Mouse (Mus musculus): ENCODE data around the gene Dstyk.
A peak's percentile ranks its signal among the peaks of the same experiment; 100 is the strongest.

The Dstyk gene

DNA sequence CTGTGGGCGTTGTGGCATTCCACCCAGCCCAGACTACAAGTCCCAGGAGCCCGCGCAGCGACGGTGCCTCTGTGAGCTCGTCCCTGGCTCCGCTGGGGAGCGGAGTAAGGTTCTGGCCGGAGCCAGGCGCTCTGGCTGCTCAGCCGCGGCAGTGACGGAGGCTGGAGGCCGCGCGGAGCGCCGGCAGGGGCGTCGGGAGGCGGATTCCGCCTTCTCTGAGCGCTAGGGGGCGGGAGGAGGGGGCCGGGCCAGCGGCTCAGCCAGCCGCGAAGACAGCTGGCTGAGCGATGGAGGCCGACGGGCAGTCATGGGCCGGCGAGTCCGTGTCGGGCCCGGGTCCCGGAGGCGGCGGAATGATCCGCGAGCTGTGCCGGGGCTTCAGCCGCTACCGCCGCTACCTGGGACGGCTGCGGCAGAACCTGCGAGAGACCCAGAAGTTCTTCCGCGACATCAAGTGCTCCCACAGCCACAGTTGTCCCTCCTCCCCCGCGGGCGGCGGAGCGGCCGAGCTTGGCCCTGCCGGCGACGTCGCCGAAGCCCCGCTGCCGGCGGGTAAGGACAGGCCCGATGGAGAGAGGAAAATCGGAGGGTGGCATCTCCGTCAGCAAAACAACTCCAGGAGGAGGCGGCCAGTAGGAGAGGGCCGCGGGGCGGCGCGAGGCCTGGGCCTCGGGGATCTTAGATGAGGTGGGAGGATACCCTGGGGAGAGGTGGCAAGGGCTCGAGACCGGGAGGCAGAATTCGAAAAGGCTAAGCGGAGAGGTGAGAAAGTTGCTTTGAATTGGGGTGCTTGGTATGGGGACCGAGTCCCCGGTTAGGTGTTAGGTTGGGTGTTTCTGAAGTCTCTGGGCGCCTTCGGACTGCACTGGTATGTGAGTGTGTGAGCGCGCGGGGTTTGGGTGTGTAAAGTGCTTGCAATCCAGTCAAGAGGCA, at the start of gene Dstyk:
Gene Dstyk, plus strand, starts transcription at position 237 of the 933 bp plus-strand sequence.
- peak; percentile 83 to 86 for DNase-seq

GRCm38 (mm10) chr1:132367692-132368506, 49.5 kb upstream of the Dstyk start:
- DNase-seq, result peak; percentile 60 to 62

- no peak for DNase-seq
Observed at GRCm38 (mm10) chr1:132370681-132371173, 46.6 kb upstream of the Dstyk start.

DNA sequence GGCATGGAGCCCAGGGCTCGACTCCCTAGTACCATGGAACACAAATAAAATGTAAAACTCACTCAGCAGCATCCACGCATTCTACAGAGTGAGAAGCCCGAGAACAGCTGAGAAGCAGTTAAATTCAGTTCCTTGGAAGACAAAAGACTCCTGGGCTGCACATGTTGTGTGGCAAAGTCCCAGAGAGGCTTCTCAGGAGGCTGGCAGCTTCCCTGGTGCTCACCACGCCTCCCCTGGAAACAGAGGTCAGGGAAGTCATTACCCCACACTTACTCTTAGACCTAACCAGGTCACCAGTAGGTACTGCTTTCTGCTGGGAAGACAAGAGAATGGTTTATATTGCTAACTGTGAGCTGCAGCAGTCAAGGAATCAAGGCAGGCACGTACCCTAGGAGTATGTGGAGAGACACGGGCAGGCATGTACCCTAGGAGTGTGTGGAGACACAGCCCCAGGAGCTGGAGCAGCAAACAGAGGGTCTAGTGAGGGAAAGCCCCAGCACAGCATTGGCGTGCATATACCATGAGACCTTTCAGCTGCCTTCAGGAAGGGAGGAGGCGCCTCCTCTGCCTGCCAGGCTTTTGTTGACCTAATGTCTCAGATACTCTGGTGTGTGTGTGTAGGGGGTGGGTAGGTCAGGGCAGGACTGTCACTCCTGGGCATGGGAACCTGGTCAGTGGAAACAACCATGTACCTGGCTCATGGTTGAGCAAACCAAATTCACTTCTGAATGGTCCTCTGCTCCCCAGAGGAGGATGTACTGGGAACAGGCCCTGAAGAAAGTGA, 45.9 kb upstream of the Dstyk start:
- DNase-seq, result no peak

DNA sequence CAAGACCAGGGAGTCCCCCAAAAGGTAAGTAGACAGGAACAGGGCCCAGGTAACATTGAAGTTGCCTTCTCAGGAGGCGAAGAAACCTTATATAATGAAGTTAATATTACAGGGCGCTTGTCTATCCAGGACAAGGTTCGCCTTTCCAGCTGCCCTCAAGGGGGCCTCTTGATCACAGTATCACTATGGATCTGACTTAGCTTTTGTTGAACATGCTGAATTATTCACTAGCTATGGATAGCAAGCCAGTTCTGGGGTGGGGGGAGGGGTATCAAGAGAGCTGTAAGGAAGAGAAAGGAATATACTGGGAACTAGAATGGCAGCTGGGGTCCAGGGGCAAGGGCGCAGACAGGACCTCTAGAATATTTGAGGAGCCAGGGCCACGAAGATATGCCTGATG, 45.0 kb upstream of the Dstyk start:
- no peak for DNase-seq

DNA sequence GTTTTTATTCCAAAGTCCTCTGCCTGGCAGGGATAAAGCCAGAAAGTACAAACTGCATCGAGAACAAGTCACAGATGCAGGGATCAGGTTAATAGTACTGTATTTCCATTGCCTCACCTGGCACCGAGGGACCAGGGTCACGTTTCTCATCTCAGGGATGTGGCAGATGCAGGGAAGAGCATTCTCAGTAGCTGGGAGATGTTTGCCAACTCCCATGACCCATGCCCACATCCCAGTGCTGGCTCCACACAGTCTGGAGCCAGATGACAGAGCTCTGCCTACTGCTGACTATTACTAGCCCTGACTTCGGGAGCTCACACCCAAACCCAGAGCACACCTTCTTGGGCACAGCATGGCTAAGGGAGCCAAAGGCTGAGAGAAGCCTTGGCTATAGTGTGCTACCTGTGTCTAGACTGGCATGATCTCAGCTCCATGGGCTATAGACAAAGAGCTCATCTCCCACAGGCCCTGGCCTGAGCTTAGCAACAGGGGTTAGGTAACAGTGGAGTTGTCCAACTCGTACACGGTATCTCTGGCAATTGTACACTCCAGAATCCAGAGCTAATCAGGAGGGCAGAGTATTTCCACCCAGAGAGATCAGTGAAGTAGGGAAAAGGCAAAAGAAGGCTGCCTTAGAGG, 44.3 kb upstream of the Dstyk start:
- no peak for DNase-seq

DNA sequence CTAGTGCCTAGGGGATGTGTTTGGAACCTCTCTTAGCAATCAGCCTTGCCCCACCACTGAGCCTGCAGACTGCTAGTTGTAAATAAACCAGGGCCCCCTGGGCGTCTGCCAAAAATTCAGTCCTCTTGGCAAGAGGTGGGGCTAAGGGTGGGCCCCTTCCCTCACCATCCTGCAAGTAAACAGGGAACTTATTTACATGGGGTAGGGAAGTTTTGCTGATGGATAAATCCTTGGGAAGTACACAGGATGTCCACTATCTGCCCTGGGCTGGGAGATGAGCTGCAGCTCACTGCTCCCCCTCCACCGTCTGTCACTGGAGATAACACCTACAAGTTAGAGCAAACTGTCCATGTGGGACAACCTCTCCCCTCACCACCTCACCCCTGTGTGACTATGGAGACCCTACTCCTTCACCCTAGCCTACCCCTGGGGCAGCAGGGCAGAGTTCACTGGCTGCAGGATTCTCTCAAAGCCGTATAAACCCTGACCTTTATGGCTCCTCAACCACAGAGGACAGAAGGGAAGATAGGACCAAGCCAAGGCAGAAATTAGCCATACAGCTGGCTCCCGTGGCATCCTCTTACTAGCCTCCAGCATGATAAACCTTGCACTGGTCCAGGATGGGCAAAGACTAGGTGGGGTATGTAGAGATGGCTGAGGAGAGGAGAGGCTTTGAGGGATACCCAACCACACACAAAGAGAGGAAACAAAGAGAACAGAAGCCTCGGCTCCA, 43.0 kb upstream of the Dstyk start:
- no peak for DNase-seq

DNA sequence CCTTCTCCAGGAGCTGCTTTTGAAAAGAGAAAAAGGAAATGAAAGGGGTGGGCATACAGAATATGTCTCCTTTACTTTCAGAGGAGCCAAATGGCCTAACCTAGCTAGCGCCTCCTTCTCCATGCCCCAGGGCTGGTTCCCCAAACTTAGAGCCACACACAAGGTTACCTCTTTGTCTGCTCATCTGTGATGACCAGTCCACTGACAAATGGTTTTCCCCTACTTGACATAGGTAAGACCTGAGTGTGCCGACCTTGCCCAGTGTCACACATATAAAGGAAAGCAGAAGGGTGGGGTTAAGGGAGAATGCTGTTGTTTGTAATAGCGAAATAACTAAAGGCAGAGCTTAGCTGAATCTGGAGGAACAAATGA, 42.5 kb upstream of the Dstyk start:
- DNase-seq, result no peak

GRCm38 (mm10) chr1:132375256-132375655, 42.1 kb upstream of the Dstyk start:
- DNase-seq, result no peak

DNA sequence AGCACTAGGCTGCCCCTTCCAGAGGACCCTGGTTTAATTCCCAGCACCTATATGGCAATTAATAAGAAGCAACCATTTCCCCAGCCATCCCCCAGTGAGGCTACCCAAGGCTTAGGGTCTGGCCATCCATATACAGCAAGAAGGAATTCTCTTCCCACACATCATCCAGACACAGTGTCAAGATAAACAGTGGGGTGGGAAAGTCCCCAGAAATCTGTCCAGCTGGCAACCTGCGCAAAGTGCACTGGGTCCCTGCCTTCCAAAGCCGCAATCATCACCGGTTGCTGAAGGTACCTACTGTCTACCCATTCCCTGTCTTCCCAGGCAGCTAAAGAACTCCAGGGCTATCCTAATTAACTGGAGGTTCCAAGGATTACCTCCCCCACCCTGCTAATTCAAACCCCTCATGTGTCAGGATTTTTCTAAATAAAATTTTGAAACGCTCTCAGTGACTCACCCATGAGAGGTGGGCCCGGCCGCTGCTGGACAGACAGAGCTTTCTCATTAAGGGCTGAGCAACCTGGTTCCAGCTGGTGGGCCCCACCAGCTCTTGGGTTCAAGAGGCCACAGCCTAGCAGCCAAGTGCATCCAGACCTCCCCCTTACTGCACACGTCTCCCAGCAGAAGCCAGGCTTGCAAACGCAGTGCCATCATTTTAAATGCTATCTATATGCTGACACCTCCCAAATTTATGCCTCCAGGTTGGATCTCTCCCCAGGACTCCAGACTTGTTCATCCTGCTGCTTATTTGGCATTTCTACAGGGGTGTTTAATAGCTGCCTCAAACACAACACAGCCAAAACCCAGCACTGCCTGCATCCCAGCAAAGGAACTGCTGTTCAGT, 40.9 kb upstream of the Dstyk start:
- no peak for DNase-seq

DNA sequence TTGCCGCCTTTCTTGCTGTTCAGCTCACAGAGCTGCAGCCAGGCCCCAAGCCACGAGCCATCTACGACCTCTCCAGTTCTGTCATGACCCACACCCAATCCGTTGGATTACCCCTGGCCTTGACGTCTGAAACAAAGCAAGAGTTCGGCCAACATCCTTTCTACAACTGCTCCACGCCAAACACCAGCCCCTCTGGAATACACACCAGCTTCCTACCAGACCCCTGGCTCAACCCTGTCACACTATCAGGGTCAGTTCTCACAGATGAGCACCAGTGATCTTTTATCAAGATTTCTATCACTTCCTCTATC, 40.3 kb upstream of the Dstyk start:
- DNase-seq, result no peak

DNA sequence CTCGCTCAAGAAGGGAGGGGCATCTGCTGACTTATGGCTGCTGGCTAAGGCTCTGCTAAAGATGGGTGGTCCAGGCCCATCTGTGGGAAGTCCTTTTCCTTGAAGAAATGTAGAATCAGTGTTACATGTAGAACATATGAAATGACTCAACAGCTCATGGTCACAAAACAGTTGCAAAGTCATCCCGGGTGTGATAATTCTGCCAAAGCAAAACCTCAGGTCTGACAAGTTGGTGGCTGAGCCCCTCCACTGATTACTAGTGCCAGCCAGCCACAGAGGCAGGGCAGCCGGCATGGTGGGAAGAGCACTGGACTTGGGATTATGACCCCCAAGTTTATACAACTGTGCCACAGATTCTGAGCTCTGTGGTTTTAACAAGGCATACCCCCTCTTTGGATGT, 39.5 kb upstream of the Dstyk start:
- DNase-seq, result no peak

DNA sequence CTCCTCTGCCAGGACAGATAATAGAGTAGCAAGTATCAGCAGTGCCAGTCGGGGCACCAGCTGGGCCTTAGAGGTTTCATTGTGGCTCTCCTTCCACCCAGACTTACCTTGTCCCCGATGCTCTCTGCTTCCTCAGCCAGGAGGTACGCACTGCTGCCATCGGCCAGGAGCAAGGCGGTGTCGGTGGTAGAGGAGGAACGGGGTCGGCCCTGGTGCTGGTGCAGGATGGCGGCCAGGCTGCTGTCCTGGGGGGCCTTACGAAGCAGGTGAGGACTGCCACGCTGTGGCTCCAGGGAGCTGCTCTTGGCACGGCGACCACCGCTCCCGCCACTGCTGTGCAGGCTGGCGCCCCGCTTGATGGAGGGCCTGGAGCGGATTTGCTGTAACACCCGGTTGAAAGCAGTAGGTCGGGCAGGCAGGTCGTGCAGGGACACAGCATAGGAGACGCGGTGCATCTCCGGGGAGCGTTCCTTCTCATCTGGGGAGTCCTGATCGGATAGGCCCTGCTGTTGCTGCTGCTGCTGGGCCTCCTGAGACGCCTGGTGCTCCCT, 36.7 kb upstream of the Dstyk start:
- DNase-seq, result no peak

DNA sequence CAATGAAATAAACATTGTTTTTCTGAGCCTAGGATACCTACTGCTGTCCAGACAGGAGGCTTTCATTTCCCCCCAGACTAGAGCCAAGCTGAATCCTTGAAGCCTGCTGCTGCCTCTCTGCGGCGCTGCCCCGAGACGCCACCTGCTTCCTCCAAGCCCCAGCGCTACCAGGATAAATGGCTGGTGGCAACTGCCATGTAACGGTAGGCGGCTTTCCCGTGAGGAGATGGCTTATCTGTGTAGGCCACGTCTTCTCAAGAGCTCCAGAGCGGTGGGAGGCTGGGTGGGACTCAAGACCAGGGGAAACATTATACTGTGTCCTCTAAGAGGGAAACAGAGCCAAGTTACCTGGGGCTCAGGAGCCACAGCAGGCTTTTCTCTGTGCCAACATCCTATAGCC, 35.4 kb upstream of the Dstyk start:
- DNase-seq, result no peak

- DNase-seq, result no peak
Observed at GRCm38 (mm10) chr1:132384001-132384554, 33.3 kb upstream of the Dstyk start.

DNA sequence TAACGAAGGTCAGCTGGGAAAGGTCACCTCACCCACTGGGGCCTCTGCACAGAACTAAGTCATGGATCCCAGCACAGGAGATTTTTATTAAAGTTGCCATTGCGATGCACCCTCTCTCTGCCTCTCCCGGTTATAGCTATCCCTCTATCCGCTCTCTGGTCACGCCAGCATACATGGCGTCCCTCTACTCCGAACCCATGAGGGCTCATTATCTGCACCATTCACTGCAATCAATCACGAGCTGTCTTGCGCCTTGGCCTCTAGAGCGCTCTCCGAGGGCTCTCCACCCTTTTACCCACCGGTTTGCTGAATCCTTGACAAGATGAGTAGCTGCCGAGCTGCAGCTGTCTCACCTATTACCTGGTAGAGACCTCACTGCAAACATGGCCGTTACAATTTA, 32.1 kb upstream of the Dstyk start:
- DNase-seq, result no peak

DNA sequence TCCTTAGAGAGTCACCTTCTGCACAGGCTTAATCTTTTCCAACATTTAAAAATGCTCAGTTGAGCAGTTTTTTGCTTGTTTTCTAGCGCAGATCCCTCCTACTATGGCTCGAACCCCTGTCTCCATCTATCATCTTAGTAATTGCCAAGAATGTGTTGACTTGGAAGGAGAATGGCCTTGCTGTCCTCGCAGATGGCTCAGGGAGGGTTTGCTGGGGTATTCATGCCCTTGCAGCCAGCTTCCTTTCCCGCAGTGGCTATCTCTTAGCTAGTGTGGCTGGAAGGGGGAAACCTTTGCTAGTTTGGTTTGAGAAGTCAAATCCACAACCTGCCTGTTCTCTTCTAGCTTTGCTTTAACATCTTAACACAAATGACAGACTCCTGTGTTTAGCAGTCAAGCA, 31.6 kb upstream of the Dstyk start:
- DNase-seq, result no peak

GRCm38 (mm10) chr1:132386266-132386665, 31.1 kb upstream of the Dstyk start:
- DNase-seq, result no peak

GRCm38 (mm10) chr1:132387943-132388342, 29.4 kb upstream of the Dstyk start:
- DNase-seq, result no peak
